Mouse (Mus musculus): Measurements from ENCODE around the gene Csrnp2. TPM values are rescaled to one million over a fixed set of nuclear protein-coding genes. Genes with fewer than 3 reads are reported as not detected.

Gene Csrnp2
- total and polyA plus RNA-seq, 3 experiments = 1.7 to 2.7 (median 2.1) TPM

- WGBS = 48% methylated on average over 10 of the region's 10 CpGs
- H3K36me3 ChIP-seq (ENCODE audit: control insufficient read depth, insufficient read depth, low read length) = no peaks in the 10 kb centered on the region
- no peaks in the 10 kb centered on the region for H3K79me2 ChIP-seq (replicated peaks; ENCODE audit: control insufficient read depth, insufficient read depth, low read length)
- H3K9ac ChIP-seq (ENCODE audit: low read depth, low read length) = no peak overlapping the region
- TF ChIP-seq POLR2A (IDR thresholded peaks at IDR 0.05; ENCODE audit: insufficient read depth, low read depth, low read length) (no peak), CTCF (IDR thresholded peaks at IDR 0.05) (no peak)
- DNase-seq = no peak
- peak overlapping the region; percentile 100 for H3K4me3 ChIP-seq
- peaks cover 4% of the 10 kb centered on the region for H3K4me1 ChIP-seq (ENCODE audit: control insufficient read depth, insufficient read depth, low read length)
- H3K27me3 ChIP-seq (ENCODE audit: control insufficient read depth, insufficient read depth, low read length) = no peaks in the 10 kb centered on the region
- no peak overlapping the region for H3K27ac ChIP-seq
- intact Hi-C loops (cut with DNase I) = no loop called here
These were observed 25.3 kb downstream of the Csrnp2 start for GRCm38 (mm10) chr15:100470037-100470436.

- Histone ChIP-seq H3K36me3 (ENCODE audit: control insufficient read depth, insufficient read depth, low read length) (no peaks in the 10 kb centered on the region), H3K4me1 (ENCODE audit: control insufficient read depth, insufficient read depth, low read length) (peaks cover 4% of the 10 kb centered on the region), H3K27ac (peak overlapping the region; percentile 97), H3K4me3 (peak overlapping the region; percentile 100), H3K27me3 (ENCODE audit: control insufficient read depth, insufficient read depth, low read length) (no peaks in the 10 kb centered on the region), H3K9ac (ENCODE audit: low read depth, low read length) (peak overlapping the region; percentile 94), H3K79me2 (replicated peaks; ENCODE audit: control insufficient read depth, insufficient read depth, low read length) (no peaks in the 10 kb centered on the region)
- intact Hi-C loops (cut with DNase I) = loop anchor here (2.0 to 10.0 kb wide), 3 partner anchors 26 to 214 kb away; partner anchors contain the start of genes Csrnp2 and Dazap2
- DNase-seq = no peak
- WGBS = 1% methylated on average over 19 of the region's 19 CpGs
- TF ChIP-seq CTCF (IDR thresholded peaks at IDR 0.05) = no peak
- no peak for TF ChIP-seq EP300 (IDR thresholded peaks at IDR 0.05; ENCODE audit: insufficient read depth, low read depth, low read length)
These were observed 26.1 kb downstream of the Csrnp2 start for GRCm38 (mm10) chr15:100469189-100469545.

- TF ChIP-seq EP300 (IDR thresholded peaks at IDR 0.05; ENCODE audit: insufficient read depth, low read depth, low read length) = no peak
- TF ChIP-seq POLR2A (IDR thresholded peaks at IDR 0.05; ENCODE audit: insufficient read depth, low read depth, low read length) = peak; percentile 78
- TF ChIP-seq CTCF (IDR thresholded peaks at IDR 0.05) = peak; percentile 91
- intact Hi-C loops (cut with DNase I) = loop anchor here (2.0 to 10.0 kb wide), 3 partner anchors 26 to 214 kb away; partner anchors contain the start of genes Csrnp2 and Dazap2
- peak within 1 kb of the TSS; percentile 97 for H3K27ac ChIP-seq
- DNase-seq = peak; percentile 92 to 94
- no peaks in the 10 kb centered on the region for H3K36me3 ChIP-seq (ENCODE audit: control insufficient read depth, insufficient read depth, low read length)
- peak within 1 kb of the TSS; percentile 94 for H3K9ac ChIP-seq (ENCODE audit: low read depth, low read length)
- no peaks in the 10 kb centered on the region for H3K27me3 ChIP-seq (ENCODE audit: control insufficient read depth, insufficient read depth, low read length)
- peak within 1 kb of the TSS; percentile 100 for H3K4me3 ChIP-seq
- peaks cover 4% of the 10 kb centered on the region for H3K4me1 ChIP-seq (ENCODE audit: control insufficient read depth, insufficient read depth, low read length)
- no peaks in the 10 kb centered on the region for H3K79me2 ChIP-seq (replicated peaks; ENCODE audit: control insufficient read depth, insufficient read depth, low read length)
- 2% methylated on average over 72 of the region's 84 CpGs for whole genome bisulfite sequencing
These were observed 26.7 kb downstream of the Csrnp2 start, which contains the start of gene Letmd1 for GRCm38 (mm10) chr15:100468295-100469188. TSS of gene Letmd1 (plus strand) at chr15:100469023.

- intact Hi-C loops (cut with DNase I) = loop anchor here (2.0 to 10.0 kb wide), 3 partner anchors 27 to 215 kb away; partner anchors contain the start of genes Csrnp2 and Dazap2
- H3K27ac ChIP-seq = no peak overlapping the region
- 38% methylated on average over 8 of the region's 8 CpGs for WGBS
- no peak overlapping the region for H3K4me3 ChIP-seq
- no peaks in the 10 kb centered on the region for H3K27me3 ChIP-seq (ENCODE audit: control insufficient read depth, insufficient read depth, low read length)
- no peaks in the 10 kb centered on the region for H3K36me3 ChIP-seq (ENCODE audit: control insufficient read depth, insufficient read depth, low read length)
- no peaks in the 10 kb centered on the region for H3K79me2 ChIP-seq (replicated peaks; ENCODE audit: control insufficient read depth, insufficient read depth, low read length)
- H3K4me1 ChIP-seq (ENCODE audit: control insufficient read depth, insufficient read depth, low read length) = peaks cover 4% of the 10 kb centered on the region
- DNase-seq = no peak
- H3K9ac ChIP-seq (ENCODE audit: low read depth, low read length) = no peak overlapping the region
- no peak for TF ChIP-seq EP300 (IDR thresholded peaks at IDR 0.05; ENCODE audit: insufficient read depth, low read depth, low read length)
- no peak for TF ChIP-seq POLR2A (IDR thresholded peaks at IDR 0.05; ENCODE audit: insufficient read depth, low read depth, low read length)
- TF ChIP-seq CTCF (IDR thresholded peaks at IDR 0.05) = no peak
These were observed 27.6 kb downstream of the Csrnp2 start for GRCm38 (mm10) chr15:100467738-100468137.

GRCm38 (mm10) chr15:100465432-100465831 lies 29.9 kb downstream of the Csrnp2 start:
- 63% methylated on average over 2 of the region's 2 CpGs for WGBS
- Histone ChIP-seq H3K4me3 (no peak overlapping the region), H3K79me2 (replicated peaks; ENCODE audit: control insufficient read depth, insufficient read depth, low read length) (no peaks in the 10 kb centered on the region), H3K9ac (ENCODE audit: low read depth, low read length) (no peak overlapping the region), H3K27me3 (ENCODE audit: control insufficient read depth, insufficient read depth, low read length) (no peaks in the 10 kb centered on the region), H3K27ac (no peak overlapping the region), H3K4me1 (ENCODE audit: control insufficient read depth, insufficient read depth, low read length) (peaks cover 4% of the 10 kb centered on the region), H3K36me3 (ENCODE audit: control insufficient read depth, insufficient read depth, low read length) (no peaks in the 10 kb centered on the region)
- DNase-seq = no peak
- TF ChIP-seq CTCF (IDR thresholded peaks at IDR 0.05) = peak; percentile 29
- no peak for TF ChIP-seq POLR2A (IDR thresholded peaks at IDR 0.05; ENCODE audit: insufficient read depth, low read depth, low read length)
- intact Hi-C loops (cut with DNase I) = loop anchor here (10.0 kb wide), 1 partner anchor 149 kb away; the partner anchor contains the start of gene Dazap2

GRCm38 (mm10) chr15:100463712-100464111 lies 31.6 kb downstream of the Csrnp2 start:
- Histone ChIP-seq H3K79me2 (replicated peaks; ENCODE audit: control insufficient read depth, insufficient read depth, low read length) (no peaks in the 10 kb centered on the region), H3K27me3 (ENCODE audit: control insufficient read depth, insufficient read depth, low read length) (no peaks in the 10 kb centered on the region), H3K9ac (ENCODE audit: low read depth, low read length) (no peak overlapping the region), H3K36me3 (ENCODE audit: control insufficient read depth, insufficient read depth, low read length) (no peaks in the 10 kb centered on the region), H3K4me3 (no peak overlapping the region), H3K4me1 (ENCODE audit: control insufficient read depth, insufficient read depth, low read length) (no peaks in the 10 kb centered on the region), H3K27ac (no peak overlapping the region)
- TF ChIP-seq CTCF (IDR thresholded peaks at IDR 0.05) (peak; percentile 85), EP300 (IDR thresholded peaks at IDR 0.05; ENCODE audit: insufficient read depth, low read depth, low read length) (no peak)
- intact Hi-C loops (cut with DNase I) = loop anchor here (10.0 kb wide), 1 partner anchor 151 kb away; the partner anchor contains the start of gene Dazap2
- peak; percentile 47 to 64 for DNase-seq
- WGBS = 22% methylated on average over 6 of the region's 6 CpGs

All from heart, adult 2 months (tissue).